Mouse (Mus musculus) forebrain, postnatal 0 days (tissue): ENCODE data around the gene Ubqln1. TPM values are rescaled to one million over a fixed set of nuclear protein-coding genes. Genes with fewer than 3 reads are reported as not detected.
A peak's percentile ranks its signal among the peaks of the same experiment; 100 is the strongest.

Source experiments
- ATAC-seq: fragments of 200-750 bp; cut with Nextera tagmentation; 2 replicates; pipeline ENCODE4 v1.8.0; 2017; ENCODE audit warnings: mild to moderate bottlenecking, moderate library complexity
- DNase-seq: peaks from one replicate; pipeline ENCODE4 v3.0.0-alpha.2; 2015
- H3K27ac ChIP-seq: fragments of 300-500 bp; sonication (generic); 2 replicates; pipeline ENCODE4 v1.5.1; 2014; ENCODE audit warnings: low read depth, mild to moderate bottlenecking, antibody characterized with exemption, low read length, moderate library complexity, mixed read lengths
- H3K27me3 ChIP-seq: fragments of 300-500 bp; sonication (generic); 2 replicates; pipeline ENCODE4 v1.6.1; 2014; ENCODE audit warnings: mild to moderate bottlenecking, low read length, mixed read lengths; ENCODE audit not compliant: insufficient read depth
- H3K36me3 ChIP-seq: fragments of 300-500 bp; sonication (generic); 2 replicates; pipeline ENCODE4 v1.6.1; 2014; ENCODE audit warnings: mild to moderate bottlenecking, moderate library complexity; ENCODE audit not compliant: insufficient read depth
- H3K4me1 ChIP-seq: fragments of 300-500 bp; sonication (generic); 2 replicates; pipeline ENCODE4 v1.6.1; 2014; ENCODE audit warnings: antibody characterized with exemption; ENCODE audit not compliant: insufficient read depth
- H3K4me2 ChIP-seq: fragments of 300-500 bp; sonication (generic); 2 replicates; pipeline ENCODE4 v1.6.1; 2014; ENCODE audit warnings: low read depth, mild to moderate bottlenecking, moderate library complexity
- H3K4me3 ChIP-seq: fragments of 300-500 bp; sonication (generic); 2 replicates; pipeline ENCODE4 v1.5.1; 2014; ENCODE audit warnings: low read depth, low read length, mixed read lengths
- H3K9ac ChIP-seq: fragments of 300-500 bp; sonication (generic); 2 replicates; pipeline ENCODE4 v1.6.1; 2014; ENCODE audit warnings: mild to moderate bottlenecking
- H3K9me3 ChIP-seq: fragments of 300-500 bp; sonication (generic); 2 replicates; pipeline ENCODE4 v1.6.1; 2016; ENCODE audit warnings: low read length
- CTCF ChIP-seq: sonication (generic); IDR thresholded peaks from 2 replicates; pipeline ENCODE4 v1.5.1; 2016; ENCODE audit warnings: antibody characterized with exemption, control low read depth, low read depth
- WGBS: fragments of 180-500 bp; shearing (Covaris S2); extraction: QIAGEN DNeasy Blood & Tissue Kit; methylation state at CpG from one replicate; pipeline ENCODE4 v1.1.7; 2014; 5-methylcytosine and 5-hydroxymethylcytosine counted together
- polyA plus RNA-seq: library from polyadenylated mRNA; unstranded; fragments of >200 nt; fragmentation: Nextera tagmentation; extraction: Ambion mirVana; gene quantifications from 2 replicates; pipeline ENCODE4 v1.2.1, GENCODE M21; 2015
- total RNA-seq: library from RNA; depleted of rRNA; stranded (reverse); fragments of >200 nt; gene quantifications from 2 replicates; pipeline ENCODE4 v1.2.3, GENCODE M21; 2014

The Ubqln1 gene
- total and polyA plus RNA-seq, 2 experiments from 2014 or later = 118 to 172 TPM

- no peak for TF ChIP-seq CTCF
- WGBS = 2% methylated on average over 45 of the region's 49 CpGs
- no peaks in the 10 kb centered on the region for H3K27me3 ChIP-seq
- peak overlapping the region; percentile 79 for H3K4me2 ChIP-seq
- peak; percentile 55 for ATAC-seq
- peak; percentile 45 for DNase-seq
- H3K4me3 ChIP-seq = peak overlapping the region; percentile 99
- H3K36me3 ChIP-seq = no peaks in the 10 kb centered on the region
- H3K9ac ChIP-seq = peak overlapping the region; percentile 83
- H3K4me1 ChIP-seq = peaks cover 17% of the 10 kb centered on the region
- no peaks in the 10 kb centered on the region for H3K9me3 ChIP-seq
- peak overlapping the region; percentile 85 for H3K27ac ChIP-seq
These were observed 854 bp downstream of the Ubqln1 start for GRCm38 (mm10) chr13:58214346-58215252.

GRCm38 (mm10) chr13:58213801-58214200 is 1.7 kb downstream of the Ubqln1 start:
- no peak for ATAC-seq
- Histone ChIP-seq H3K27ac (no peak overlapping the region), H3K36me3 (no peaks in the 10 kb centered on the region), H3K4me2 (peak overlapping the region; percentile 79), H3K9me3 (no peaks in the 10 kb centered on the region), H3K27me3 (no peaks in the 10 kb centered on the region), H3K4me1 (peaks cover 17% of the 10 kb centered on the region), H3K9ac (no peak overlapping the region), H3K4me3 (no peak overlapping the region)
- WGBS = 57% methylated on average over 8 of the region's 8 CpGs
- DNase-seq = no peak
- TF ChIP-seq CTCF = no peak

- WGBS = 70% methylated on average over 2 of the region's 2 CpGs
- no peak for DNase-seq
- ATAC-seq = no peak
- H3K4me3 ChIP-seq = no peak overlapping the region
- no peaks in the 10 kb centered on the region for H3K9me3 ChIP-seq
- no peak for TF ChIP-seq CTCF
- no peak overlapping the region for H3K27ac ChIP-seq
- peaks cover 17% of the 10 kb centered on the region for H3K4me1 ChIP-seq
- no peaks in the 10 kb centered on the region for H3K36me3 ChIP-seq
- no peak overlapping the region for H3K9ac ChIP-seq
- H3K4me2 ChIP-seq = no peak overlapping the region
- H3K27me3 ChIP-seq = no peaks in the 10 kb centered on the region
These were observed 2.9 kb downstream of the Ubqln1 start for GRCm38 (mm10) chr13:58212530-58212929.

GRCm38 (mm10) chr13:58210441-58210840 is 5.0 kb downstream of the Ubqln1 start:
- no peak for DNase-seq
- no peak for ATAC-seq
- TF ChIP-seq CTCF = no peak
- Histone ChIP-seq H3K9me3 (no peaks in the 10 kb centered on the region), H3K36me3 (no peaks in the 10 kb centered on the region), H3K4me1 (peaks cover 13% of the 10 kb centered on the region), H3K27ac (no peak overlapping the region), H3K9ac (no peak overlapping the region), H3K27me3 (no peaks in the 10 kb centered on the region), H3K4me3 (no peak overlapping the region), H3K4me2 (no peak overlapping the region)
- 67% methylated on average over 5 of the region's 5 CpGs for WGBS

- H3K4me1 ChIP-seq = no peaks in the 10 kb centered on the region
- no peak overlapping the region for H3K27ac ChIP-seq
- no peak overlapping the region for H3K4me3 ChIP-seq
- no peak overlapping the region for H3K9ac ChIP-seq
- no peak for TF ChIP-seq CTCF
- ATAC-seq (no peak), DNase-seq (no peak)
- no peaks in the 10 kb centered on the region for H3K36me3 ChIP-seq
- no peak overlapping the region for H3K4me2 ChIP-seq
- WGBS = 90% methylated on average over 4 of the region's 4 CpGs
- no peaks in the 10 kb centered on the region for H3K9me3 ChIP-seq
- no peaks in the 10 kb centered on the region for H3K27me3 ChIP-seq
These were observed 9.4 kb downstream of the Ubqln1 start for GRCm38 (mm10) chr13:58206084-58206483.

- no peak for ATAC-seq
- Histone ChIP-seq H3K4me1 (no peaks in the 10 kb centered on the region), H3K4me3 (no peak overlapping the region), H3K4me2 (no peak overlapping the region), H3K27me3 (no peaks in the 10 kb centered on the region), H3K27ac (no peak overlapping the region), H3K36me3 (no peaks in the 10 kb centered on the region), H3K9me3 (no peaks in the 10 kb centered on the region), H3K9ac (no peak overlapping the region)
- WGBS = 64% methylated on average over 4 of the region's 4 CpGs
- no peak for DNase-seq
- no peak for TF ChIP-seq CTCF
These were observed 10.5 kb downstream of the Ubqln1 start for GRCm38 (mm10) chr13:58204986-58205385.

- H3K9ac ChIP-seq = no peak overlapping the region
- no peak overlapping the region for H3K4me3 ChIP-seq
- ATAC-seq = no peak
- no peaks in the 10 kb centered on the region for H3K27me3 ChIP-seq
- no peak for DNase-seq
- no peaks in the 10 kb centered on the region for H3K4me1 ChIP-seq
- no peak for TF ChIP-seq CTCF
- no peak overlapping the region for H3K27ac ChIP-seq
- no peak overlapping the region for H3K4me2 ChIP-seq
- WGBS = 98% methylated on average over 3 of the region's 3 CpGs
- H3K9me3 ChIP-seq = no peaks in the 10 kb centered on the region
- no peaks in the 10 kb centered on the region for H3K36me3 ChIP-seq
These were observed 11.3 kb downstream of the Ubqln1 start for GRCm38 (mm10) chr13:58204202-58204601.
